Mouse (Mus musculus) forebrain, embryonic 15.5 days (tissue): Measurements from ENCODE around the gene Map3k9. TPM values are rescaled to one million over a fixed set of nuclear protein-coding genes. Genes with fewer than 3 reads are reported as not detected.

Experiments
- ATAC-seq: fragments of 200-750 bp; cut with Nextera tagmentation; replicated peaks from 2 replicates; pipeline ENCODE4 v1.8.0; 2017; ENCODE audit warnings: mild to moderate bottlenecking, moderate TSS enrichment, moderate library complexity
- H3K27ac ChIP-seq: fragments of 300-500 bp; sonication (generic); replicated peaks from 2 replicates; pipeline ENCODE4 v1.5.1; 2015; ENCODE audit warnings: mild to moderate bottlenecking, inconsistent platforms
- H3K27me3 ChIP-seq: fragments of 300-500 bp; sonication (generic); 2 replicates; pipeline ENCODE4 v1.6.1; 2015; ENCODE audit warnings: inconsistent platforms
- H3K36me3 ChIP-seq: fragments of 300-500 bp; sonication (generic); 2 replicates; pipeline ENCODE4 v1.6.1; 2015; ENCODE audit warnings: mild to moderate bottlenecking, inconsistent platforms
- H3K4me1 ChIP-seq: fragments of 300-500 bp; sonication (generic); 2 replicates; pipeline ENCODE4 v1.6.1; 2015; ENCODE audit warnings: inconsistent platforms
- H3K4me2 ChIP-seq: fragments of 300-500 bp; sonication (generic); replicated peaks from 2 replicates; pipeline ENCODE4 v1.6.1; 2015; ENCODE audit warnings: mild to moderate bottlenecking, inconsistent platforms
- H3K4me3 ChIP-seq: fragments of 300-500 bp; sonication (generic); 2 replicates; pipeline ENCODE4 v1.5.1; 2015; ENCODE audit warnings: mild to moderate bottlenecking, inconsistent platforms
- H3K9ac ChIP-seq: fragments of 300-500 bp; sonication (generic); replicated peaks from 2 replicates; pipeline ENCODE4 v1.6.1; 2015; ENCODE audit warnings: mild to moderate bottlenecking, inconsistent platforms
- H3K9me3 ChIP-seq: fragments of 300-500 bp; sonication (generic); 2 replicates; pipeline ENCODE4 v1.6.1; 2016; ENCODE audit warnings: inconsistent platforms
- WGBS: fragments of 180-500 bp; shearing (Covaris S2); methylation state at CpG from one replicate; pipeline ENCODE4 v1.1.7; 2015; ENCODE audit warnings: mixed read lengths; 5-methylcytosine and 5-hydroxymethylcytosine counted together
- polyA plus RNA-seq: library from polyadenylated mRNA; unstranded; fragments of >200 nt; fragmentation: Nextera tagmentation; extraction: Ambion mirVana; gene quantifications from 2 replicates; pipeline ENCODE4 v1.2.1, GENCODE M21; 2015

The Map3k9 gene
- polyA plus RNA-seq, 1 experiment from 2014 or later: 7.1 TPM

GRCm38 (mm10) chr12:81748021-81748576, 32.9 kb downstream of the Map3k9 start:
- Histone ChIP-seq H3K4me1 (peaks cover 6% of the 10 kb centered on the region; the same call in 1 of the 2 replicates), H3K27me3 (no peaks in the 10 kb centered on the region), H3K9me3 (no peaks in the 10 kb centered on the region), H3K27ac (no peak overlapping the region), H3K9ac (no peak overlapping the region), H3K4me3 (no peak overlapping the region), H3K4me2 (no peak overlapping the region), H3K36me3 (0 out of 2 replicates have a peak, but pooled peaks cover 5% of the 10 kb centered on the region)
- no peak for ATAC-seq
- 58% methylated on average over 4 of the region's 4 CpGs for WGBS

DNA sequence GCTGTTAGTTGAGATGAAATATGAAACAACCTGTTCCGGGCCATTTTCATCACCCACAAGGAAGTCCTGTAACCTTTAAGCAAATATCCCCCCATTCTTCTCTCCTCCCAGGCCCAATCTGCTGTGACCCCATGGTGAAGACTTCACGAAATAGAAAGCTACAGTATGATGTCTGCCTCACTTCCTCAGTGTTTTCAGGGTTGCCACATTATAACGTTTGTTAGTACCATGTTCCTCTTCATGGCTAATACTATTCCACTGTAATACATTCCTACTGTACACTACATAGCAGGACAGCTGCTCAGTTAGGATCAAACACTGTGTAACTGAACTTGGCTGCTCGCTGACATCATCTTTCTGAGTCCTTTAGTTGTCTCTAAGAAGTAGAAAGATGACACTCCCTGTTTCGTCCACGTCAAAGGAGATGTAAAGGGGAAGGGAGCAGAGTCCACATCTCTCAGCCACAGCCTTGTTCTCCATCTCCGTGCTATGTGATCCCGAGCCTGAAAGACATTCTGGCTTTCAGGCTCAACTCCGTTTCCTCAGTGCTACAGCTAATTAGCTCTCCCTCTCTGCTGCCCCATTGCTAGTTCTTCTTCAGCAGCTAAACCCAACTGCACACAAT, 34.5 kb downstream of the Map3k9 start:
- Histone ChIP-seq H3K4me3 (no peak overlapping the region), H3K27me3 (no peaks in the 10 kb centered on the region), H3K9ac (no peak overlapping the region), H3K9me3 (no peaks in the 10 kb centered on the region), H3K27ac (no peak overlapping the region), H3K4me2 (no peak overlapping the region), H3K4me1 (peaks cover 6% of the 10 kb centered on the region; the same call in 1 of the 2 replicates), H3K36me3 (peaks cover 11% of the 10 kb centered on the region; the same call in 1 of the 2 replicates)
- no peak for ATAC-seq
- 82% methylated on average over 9 of the region's 9 CpGs for WGBS

DNA sequence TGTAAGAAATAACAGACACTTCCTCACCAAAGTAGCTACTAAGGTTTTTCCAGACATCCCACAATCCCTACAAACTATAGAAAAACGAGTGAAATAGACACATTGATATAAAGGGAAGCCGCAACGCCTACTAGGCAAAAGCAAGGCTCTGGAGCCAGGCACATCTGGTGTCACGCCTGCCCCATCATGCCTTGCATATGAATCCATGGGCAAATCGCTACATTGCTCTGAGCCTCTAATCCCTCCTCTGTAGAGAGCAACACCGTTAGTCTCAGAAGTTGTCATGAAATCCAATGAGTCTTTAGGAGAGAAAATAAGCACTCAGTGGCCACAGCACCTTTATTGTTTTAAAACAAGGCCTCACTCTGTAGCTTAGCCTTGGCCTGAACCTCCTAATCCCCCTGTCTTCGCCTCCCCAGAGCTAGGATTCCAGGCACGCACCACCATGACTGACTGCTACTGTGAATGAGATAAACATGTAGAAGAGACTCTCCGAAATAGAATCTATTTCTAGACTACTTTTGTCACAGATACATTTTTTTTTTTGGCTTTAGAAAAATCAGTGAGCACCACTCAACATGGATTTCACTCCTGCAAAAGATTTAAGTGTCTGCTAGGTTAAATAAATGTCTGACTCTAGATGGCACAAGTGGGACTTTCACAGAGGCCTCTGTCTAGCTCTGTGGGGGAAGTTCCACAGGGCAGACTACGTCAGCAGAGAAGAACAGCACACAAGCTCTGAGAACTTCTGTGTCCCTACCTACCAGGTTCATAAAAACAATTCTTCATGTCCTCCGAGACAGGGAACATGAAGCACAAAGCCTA, 45.5 kb downstream of the Map3k9 start:
- H3K36me3 ChIP-seq: peaks cover 31% of the 10 kb centered on the region
- H3K4me3 ChIP-seq: no peak overlapping the region

DNA sequence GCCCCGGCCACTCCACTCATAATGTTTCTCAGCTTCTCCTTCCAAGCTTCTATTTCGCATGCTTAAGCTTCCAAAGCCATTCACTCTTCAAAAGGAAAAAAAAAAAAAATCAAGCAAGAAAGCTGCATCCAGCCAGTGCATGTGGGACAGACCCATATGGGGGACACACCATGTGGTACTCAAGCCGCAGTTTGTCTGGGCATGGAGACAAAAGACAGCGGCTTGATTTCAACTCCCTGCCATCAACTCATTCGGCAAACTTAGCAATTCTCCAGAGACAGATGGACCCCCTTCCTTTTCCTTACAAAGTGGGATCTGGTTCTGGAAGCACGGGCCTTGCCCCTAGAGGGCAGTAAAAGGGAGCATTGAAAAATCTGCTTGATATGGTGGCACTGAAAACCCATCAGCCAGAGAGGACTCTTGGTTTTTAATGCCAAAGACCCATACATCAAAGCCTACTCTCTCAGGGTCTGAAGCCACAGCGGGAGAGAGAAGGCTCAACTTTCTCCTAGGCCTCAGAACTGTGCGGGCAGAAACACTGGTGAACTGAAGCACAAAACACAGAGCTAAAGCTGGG, 54.6 kb downstream of the Map3k9 start:
- no peak for ATAC-seq
- Histone ChIP-seq H3K36me3 (peaks cover 58% of the 10 kb centered on the region), H3K9ac (no peak overlapping the region), H3K4me1 (no peaks in the 10 kb centered on the region), H3K4me2 (no peak overlapping the region), H3K9me3 (no peaks in the 10 kb centered on the region), H3K27me3 (no peaks in the 10 kb centered on the region), H3K4me3 (no peak overlapping the region), H3K27ac (no peak overlapping the region; the same call in 1 of the 2 replicates)
- 75% methylated on average over 8 of the region's 8 CpGs for WGBS

More for the DNA sequence above, 45.5 kb downstream of the Map3k9 start:
- no peak for ATAC-seq
- Histone ChIP-seq H3K9ac (no peak overlapping the region), H3K27ac (no peak overlapping the region), H3K9me3 (no peaks in the 10 kb centered on the region), H3K4me1 (no peaks in the 10 kb centered on the region), H3K27me3 (no peaks in the 10 kb centered on the region), H3K4me2 (no peak overlapping the region)
- 68% methylated on average over 11 of the region's 11 CpGs for WGBS

- no peak for ATAC-seq
- Histone ChIP-seq H3K36me3 (peaks cover 43% of the 10 kb centered on the region), H3K4me2 (no peak overlapping the region)
Observed at GRCm38 (mm10) chr12:81724776-81725175, 56.2 kb downstream of the Map3k9 start.

GRCm38 (mm10) chr12:81723375-81723774, 57.6 kb downstream of the Map3k9 start:
- Histone ChIP-seq H3K4me3 (no peak overlapping the region), H3K36me3 (peaks cover 31% of the 10 kb centered on the region), H3K27ac (no peak overlapping the region), H3K9me3 (no peaks in the 10 kb centered on the region), H3K9ac (no peak overlapping the region), H3K4me1 (no peaks in the 10 kb centered on the region), H3K27me3 (no peaks in the 10 kb centered on the region), H3K4me2 (no peak overlapping the region)
- ATAC-seq: no peak
- 91% methylated on average over 7 of the region's 7 CpGs for WGBS

More at GRCm38 (mm10) chr12:81724776-81725175, 56.2 kb downstream of the Map3k9 start:
- no peak overlapping the region for H3K4me3 ChIP-seq
- no peak overlapping the region for H3K9ac ChIP-seq
- H3K27me3 ChIP-seq: no peaks in the 10 kb centered on the region
- no peak overlapping the region for H3K27ac ChIP-seq
- no peaks in the 10 kb centered on the region for H3K9me3 ChIP-seq
- H3K4me1 ChIP-seq: no peaks in the 10 kb centered on the region
- 96% methylated on average over 6 of the region's 6 CpGs for WGBS

- Histone ChIP-seq H3K4me2 (no peak overlapping the region), H3K27ac (no peak overlapping the region), H3K27me3 (no peaks in the 10 kb centered on the region), H3K36me3 (peaks cover 20% of the 10 kb centered on the region), H3K9ac (no peak overlapping the region), H3K9me3 (no peaks in the 10 kb centered on the region), H3K4me3 (no peak overlapping the region), H3K4me1 (no peaks in the 10 kb centered on the region)
- no peak for ATAC-seq
- WGBS: 93% methylated on average over 8 of the region's 8 CpGs
Observed at GRCm38 (mm10) chr12:81719715-81720114, 61.3 kb downstream of the Map3k9 start.

GRCm38 (mm10) chr12:81719161-81719560, 61.8 kb downstream of the Map3k9 start:
- H3K9me3 ChIP-seq: no peaks in the 10 kb centered on the region
- no peaks in the 10 kb centered on the region for H3K4me1 ChIP-seq
- no peaks in the 10 kb centered on the region for H3K27me3 ChIP-seq
- H3K36me3 ChIP-seq: peaks cover 19% of the 10 kb centered on the region
- H3K27ac ChIP-seq: no peak overlapping the region
- no peak for ATAC-seq
- no peak overlapping the region for H3K9ac ChIP-seq
- H3K4me2 ChIP-seq: no peak overlapping the region
- no peak overlapping the region for H3K4me3 ChIP-seq
- 69% methylated on average over 5 of the region's 5 CpGs for WGBS

GRCm38 (mm10) chr12:81712618-81713017, 68.4 kb downstream of the Map3k9 start:
- H3K36me3 ChIP-seq: no peaks in the 10 kb centered on the region
- no peak overlapping the region for H3K4me3 ChIP-seq
- no peaks in the 10 kb centered on the region for H3K4me1 ChIP-seq
- H3K27ac ChIP-seq: no peak overlapping the region
- no peaks in the 10 kb centered on the region for H3K27me3 ChIP-seq
- 91% methylated on average over 4 of the region's 4 CpGs for WGBS
- no peak overlapping the region for H3K9ac ChIP-seq
- ATAC-seq: no peak
- peaks cover 5% of the 10 kb centered on the region; the same call in 1 of the 2 replicates for H3K9me3 ChIP-seq
- no peak overlapping the region for H3K4me2 ChIP-seq

DNA sequence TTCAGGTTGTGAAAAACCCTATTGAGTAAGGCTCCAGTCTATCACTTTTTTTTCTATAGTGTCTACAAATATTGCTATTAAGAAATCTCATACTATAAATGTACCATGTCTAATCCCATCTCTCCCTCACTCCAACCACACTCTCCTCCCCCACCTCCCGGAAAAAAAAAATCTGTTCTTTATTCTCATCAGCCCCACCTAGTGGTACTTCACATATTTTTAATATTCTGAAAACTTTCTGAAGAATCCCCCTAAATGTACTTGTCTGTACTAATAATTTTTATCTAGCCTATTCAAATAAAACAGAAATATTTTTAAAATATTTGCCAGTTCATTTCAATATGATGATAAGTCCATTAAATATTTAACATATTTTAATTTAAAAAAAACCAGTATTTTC, 78.1 kb downstream of the Map3k9 start:
- Histone ChIP-seq H3K4me3 (no peak overlapping the region), H3K9ac (no peak overlapping the region), H3K27ac (no peak overlapping the region), H3K4me2 (no peak overlapping the region), H3K9me3 (peaks cover 2% of the 10 kb centered on the region; the same call in 1 of the 2 replicates), H3K36me3 (no peaks in the 10 kb centered on the region), H3K27me3 (no peaks in the 10 kb centered on the region), H3K4me1 (no peaks in the 10 kb centered on the region)
- 0% methylated on average over 1 of the region's 1 CpGs for WGBS
- ATAC-seq: no peak

DNA sequence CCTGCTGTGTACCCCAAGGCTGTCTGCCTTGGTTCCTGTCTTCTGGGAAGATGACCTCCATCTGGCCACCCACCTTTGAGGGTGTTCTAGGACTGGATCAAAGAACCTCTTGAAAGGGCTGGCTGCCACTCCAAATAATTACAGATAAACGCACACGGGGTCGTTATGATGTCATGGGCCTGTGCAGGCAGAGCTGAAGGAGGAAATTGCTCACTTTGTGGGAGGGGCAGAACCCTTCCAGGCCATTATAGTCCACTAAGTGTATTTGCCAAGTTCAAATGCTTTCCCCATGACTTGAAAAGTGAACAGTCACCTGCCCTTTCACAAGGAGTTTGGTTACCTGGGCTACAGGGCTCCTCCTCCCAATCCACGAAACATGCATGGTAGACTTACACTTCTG, 83.0 kb downstream of the Map3k9 start:
- no peak overlapping the region for H3K4me2 ChIP-seq
- no peaks in the 10 kb centered on the region for H3K9me3 ChIP-seq
- H3K27me3 ChIP-seq: no peaks in the 10 kb centered on the region
- H3K9ac ChIP-seq: no peak overlapping the region
- H3K4me1 ChIP-seq: no peaks in the 10 kb centered on the region
- H3K36me3 ChIP-seq: no peaks in the 10 kb centered on the region
- no peak overlapping the region for H3K27ac ChIP-seq
- 33% methylated on average over 4 of the region's 4 CpGs for WGBS
- no peak for ATAC-seq
- H3K4me3 ChIP-seq: no peak overlapping the region

DNA sequence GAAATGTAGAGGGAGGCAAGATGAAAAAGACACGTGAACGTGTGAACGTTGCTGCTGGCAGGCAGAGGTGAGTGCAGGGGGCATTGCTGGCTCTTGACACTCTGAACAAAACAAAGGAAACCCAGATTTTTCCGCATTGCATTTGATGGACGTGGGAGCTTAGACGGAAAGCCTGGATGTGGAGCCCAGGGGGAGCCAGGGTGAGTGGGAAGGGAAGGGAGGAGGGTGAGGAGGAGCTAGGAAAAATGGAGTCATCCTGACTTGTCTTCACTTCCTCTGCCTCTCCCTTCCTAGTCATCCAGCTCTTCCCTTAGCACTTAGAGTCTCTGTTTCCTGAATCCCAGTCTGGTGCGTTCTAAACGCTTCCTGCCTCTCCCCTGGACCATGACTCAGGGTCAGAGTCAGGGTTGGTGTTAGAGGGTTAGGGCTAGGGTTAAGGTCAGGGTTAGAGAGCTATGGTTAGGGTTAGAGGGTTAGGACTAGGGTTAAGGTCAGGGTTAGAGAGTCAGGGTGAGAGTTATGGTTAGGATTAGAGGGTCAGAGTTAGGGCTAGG, 89.7 kb downstream of the Map3k9 start:
- Histone ChIP-seq H3K4me2 (no peak overlapping the region), H3K27ac (no peak overlapping the region), H3K9me3 (no peaks in the 10 kb centered on the region), H3K9ac (no peak overlapping the region), H3K4me1 (peaks cover 6% of the 10 kb centered on the region), H3K27me3 (no peaks in the 10 kb centered on the region), H3K4me3 (no peak overlapping the region), H3K36me3 (no peaks in the 10 kb centered on the region)
- ATAC-seq: no peak
- 51% methylated on average over 8 of the region's 8 CpGs for WGBS
